Mouse (Mus musculus) stomach, postnatal 0 days (tissue): Measurements from ENCODE around the gene Ccdc63.

Source experiments
- CTCF ChIP-seq: IDR thresholded peaks from 2 replicates; pipeline ENCODE4 v1.5.1; 2016; ENCODE audit warnings: antibody characterized with exemption, low read depth, mild to moderate bottlenecking, moderate library complexity
- EP300 ChIP-seq: optimal IDR thresholded peaks from 2 replicates; pipeline ENCODE3; 2016; ENCODE audit warnings: antibody characterized with exemption

- TF ChIP-seq CTCF (no peak), EP300 (no peak)
Observed at GRCm38 (mm10) chr5:122089664-122090063, 51.0 kb downstream of the Ccdc63 start.
